Mouse (Mus musculus): Measurements from ENCODE around the gene Kdelr3.

The Kdelr3 gene

DNA sequence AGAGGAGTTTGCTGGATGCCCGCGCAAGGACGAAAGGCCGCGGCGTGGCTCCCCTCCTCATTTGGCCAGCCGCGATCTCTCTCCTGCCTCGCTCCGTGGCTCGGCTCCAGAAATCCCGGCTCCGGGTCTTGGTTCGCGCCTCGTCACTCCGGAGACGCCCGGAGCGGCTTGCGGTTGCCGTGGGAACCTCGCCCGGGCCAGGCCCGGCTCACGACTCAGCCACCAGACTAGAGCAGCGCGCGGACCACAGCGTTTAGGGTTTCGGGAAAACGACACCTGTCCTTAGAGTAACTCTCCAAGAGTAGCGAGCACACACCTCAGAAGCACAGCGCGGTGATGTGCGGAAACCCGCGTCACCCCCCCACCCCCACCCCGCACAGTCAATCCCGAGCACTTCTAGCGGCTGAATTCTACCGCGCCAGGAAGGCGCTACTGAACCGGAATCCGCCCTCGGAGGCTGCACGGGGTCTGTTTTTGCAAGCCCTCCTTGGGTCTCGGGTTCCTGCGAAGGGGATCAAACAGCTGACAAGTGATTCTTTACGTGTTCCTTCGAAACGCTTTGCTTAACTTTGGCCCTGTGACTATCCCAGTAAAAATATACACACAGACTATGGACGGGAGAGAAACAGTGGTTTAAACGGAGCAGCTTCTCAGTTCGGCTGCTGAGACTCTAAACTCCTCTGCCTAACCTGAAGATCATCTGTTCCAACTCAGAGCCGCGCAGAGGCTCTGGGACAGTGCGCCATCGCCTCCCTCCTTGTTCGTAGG lies 4.5 kb upstream of the Kdelr3 start:
- DNase-seq (ENCODE audit: low spot score in 2 of 2): peak in 1 of 2 experiments; percentile 62

DNA sequence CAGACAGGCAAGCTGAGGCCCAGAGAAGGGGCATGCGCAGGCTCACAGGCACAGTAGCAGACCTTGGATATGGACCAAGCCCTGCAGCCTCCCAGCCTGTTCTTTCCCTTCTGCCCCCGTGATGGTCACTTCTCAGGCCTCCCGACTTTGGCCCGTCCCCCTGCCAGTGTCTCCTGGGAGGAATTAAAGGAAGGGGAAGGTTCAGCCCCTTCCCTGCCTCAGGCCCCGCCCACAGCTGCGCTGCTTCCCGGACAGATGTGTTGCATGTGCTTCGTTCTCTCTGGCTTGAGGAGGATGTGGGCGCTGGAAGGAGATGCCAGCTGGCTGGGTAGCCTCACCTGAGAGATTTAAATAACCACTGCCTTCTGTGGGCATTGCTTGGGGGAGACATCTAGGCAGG lies 2.3 kb upstream of the Kdelr3 start:
- DNase-seq (ENCODE audit: low spot score in 2 of 2): no peak

DNA sequence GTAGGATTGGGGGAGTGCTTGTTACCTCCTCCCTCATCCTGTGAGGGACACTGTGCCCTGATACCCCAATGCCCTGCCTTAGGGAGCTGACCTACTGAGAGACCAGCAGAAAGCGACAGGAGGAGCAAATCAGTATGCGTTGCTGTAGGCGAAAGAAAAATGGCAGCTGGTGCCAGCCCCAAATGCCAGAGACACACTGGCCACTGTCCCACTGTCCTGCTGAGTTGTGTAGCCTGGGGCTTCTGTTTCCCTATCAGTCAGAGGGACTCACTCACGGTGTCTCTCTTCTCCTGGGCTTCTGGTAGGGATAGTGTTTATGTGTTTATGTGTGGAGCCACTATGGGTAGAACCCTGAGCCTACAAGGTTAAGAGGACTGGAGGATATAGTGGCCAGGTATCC lies 1.5 kb downstream of the Kdelr3 start:
- DNase-seq (ENCODE audit: low spot score in 2 of 2): no peak

DNA sequence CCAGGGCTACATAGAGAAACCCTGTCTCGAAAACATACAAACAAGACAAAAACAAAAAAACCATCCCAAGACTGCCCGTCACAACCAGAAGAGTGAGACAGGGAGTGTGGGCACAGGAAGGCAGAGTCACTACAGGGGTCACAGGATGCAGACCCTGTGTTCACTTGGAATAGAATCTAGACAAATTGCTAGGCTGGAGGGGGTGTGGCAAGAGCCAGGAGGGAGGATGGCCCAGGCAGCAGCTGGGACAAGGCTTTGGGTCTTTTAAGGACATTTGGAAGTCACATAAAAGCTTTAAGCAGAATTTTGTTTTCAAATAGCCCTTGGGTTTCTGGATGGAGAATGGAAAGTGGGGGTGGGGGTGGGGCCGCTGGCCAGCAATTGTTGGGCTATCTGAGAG lies 2.4 kb downstream of the Kdelr3 start:
- no peak for DNase-seq (ENCODE audit: low spot score in 2 of 2)

DNA sequence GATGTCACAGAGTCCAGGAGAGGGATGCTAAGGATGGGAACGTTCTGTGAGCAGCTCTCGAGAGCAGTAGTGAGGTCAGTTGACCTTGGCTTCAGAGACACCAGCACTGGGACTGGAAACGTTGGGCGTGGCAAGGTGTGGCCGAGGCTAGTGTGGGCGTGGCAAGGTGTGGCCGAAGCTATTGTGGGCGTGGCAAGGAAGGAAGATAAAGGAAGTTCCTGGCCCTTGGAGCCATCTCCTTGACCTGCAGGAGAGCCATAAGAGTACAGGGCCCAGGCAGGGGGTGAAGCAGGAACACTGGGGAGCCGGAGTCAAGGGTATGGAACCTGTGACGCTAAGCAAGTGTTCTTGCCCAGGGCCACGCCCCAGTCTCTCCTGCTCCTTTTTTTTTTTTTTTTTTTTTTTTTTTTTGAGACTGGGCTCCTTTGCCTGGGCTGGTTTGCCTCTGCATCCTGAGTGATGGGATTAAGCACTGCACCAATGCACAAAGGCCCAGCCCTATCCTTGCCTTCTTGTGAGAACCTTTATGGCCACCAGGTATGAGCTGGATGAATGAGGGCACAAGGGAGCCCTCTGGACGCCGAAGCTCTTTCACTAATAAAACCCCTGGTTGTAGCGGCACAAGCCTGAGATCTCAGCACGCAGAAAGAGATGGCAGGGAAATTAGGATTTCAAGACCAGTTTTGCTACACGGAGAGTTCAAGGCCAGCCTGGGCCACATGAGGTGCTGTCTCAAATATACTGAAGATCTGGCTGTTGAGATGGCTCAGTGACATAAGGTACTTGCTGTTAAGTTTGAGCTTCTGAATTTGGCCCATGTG lies 3.4 kb downstream of the Kdelr3 start:
- DNase-seq (ENCODE audit: low spot score in 2 of 2): no peak

DNA sequence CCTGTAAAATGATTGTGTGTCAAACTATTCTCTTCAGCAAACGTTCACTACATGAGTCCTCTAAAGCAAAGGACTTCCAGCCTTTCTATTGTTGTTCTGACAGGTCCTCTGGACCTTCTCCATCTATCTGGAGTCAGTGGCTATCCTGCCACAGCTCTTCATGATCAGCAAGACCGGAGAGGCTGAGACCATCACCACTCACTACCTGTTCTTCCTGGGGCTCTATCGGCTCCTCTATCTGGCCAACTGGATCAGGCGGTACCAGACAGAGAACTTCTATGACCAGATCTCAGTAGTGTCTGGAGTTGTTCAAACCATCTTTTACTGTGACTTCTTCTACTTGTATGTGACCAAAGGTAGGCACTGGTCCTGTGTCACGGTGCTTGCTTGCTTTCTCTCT lies 9.4 kb downstream of the Kdelr3 start:
- no peak for DNase-seq (ENCODE audit: low spot score in 2 of 2)

DNA sequence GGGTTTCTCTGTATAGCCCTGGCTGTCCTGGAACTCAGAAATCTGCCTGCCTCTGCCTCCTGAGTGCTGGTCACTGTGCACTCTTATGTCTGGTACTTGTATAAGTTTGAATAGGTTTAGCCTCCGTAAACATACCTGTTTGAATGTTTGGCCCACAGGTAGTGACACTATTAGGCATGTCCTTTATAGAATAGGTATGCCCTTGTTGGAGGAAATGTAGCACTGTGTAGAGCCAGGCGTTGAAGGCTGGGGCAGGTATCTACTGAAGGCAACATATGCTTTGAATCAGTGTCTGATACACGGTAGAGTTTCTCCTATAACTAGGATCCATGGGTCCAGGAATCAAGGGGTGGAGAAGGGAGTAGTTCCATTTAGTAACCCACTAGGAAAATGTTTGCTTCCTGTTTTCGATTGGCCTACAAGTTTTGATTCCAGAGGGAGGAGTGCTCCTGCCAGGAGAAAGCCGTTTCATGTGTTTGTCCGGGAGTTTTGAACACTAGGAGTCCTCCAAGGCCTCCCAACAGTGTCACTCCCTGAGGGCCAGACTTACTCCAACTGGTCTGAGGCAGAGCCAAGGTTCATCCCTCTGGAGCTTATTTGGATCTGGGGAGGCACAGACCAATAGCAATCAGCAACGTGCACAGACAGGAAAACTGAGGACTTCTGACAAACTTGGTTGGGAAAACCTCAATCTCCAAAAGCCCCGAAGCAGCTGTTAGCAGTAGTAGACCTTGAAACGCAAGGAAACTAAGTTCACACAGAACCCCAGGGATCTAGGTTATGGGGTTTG lies 10.0 kb downstream of the Kdelr3 start:
- no peak for DNase-seq (ENCODE audit: low spot score in 2 of 2)

DNA sequence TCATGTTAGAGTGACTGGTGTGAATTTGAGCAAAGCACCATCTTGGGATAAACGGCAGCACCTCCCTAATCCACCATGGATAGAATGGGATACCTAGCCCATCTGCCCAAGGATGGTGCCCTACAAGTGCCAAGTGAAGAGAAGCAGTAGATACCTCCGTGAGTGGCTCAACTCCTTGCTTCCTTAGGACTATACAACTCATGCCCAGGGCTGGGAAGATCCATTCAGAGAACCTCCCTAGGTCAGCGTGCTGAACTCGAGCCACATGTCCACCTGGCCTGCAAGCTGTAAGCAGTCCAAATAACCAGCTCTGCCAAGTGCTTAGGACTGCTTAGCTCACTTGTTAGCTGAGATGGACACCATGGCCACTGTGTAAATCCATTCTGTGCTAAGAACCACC lies 11.0 kb downstream of the Kdelr3 start:
- no peak for DNase-seq (ENCODE audit: low spot score in 2 of 2)

DNA sequence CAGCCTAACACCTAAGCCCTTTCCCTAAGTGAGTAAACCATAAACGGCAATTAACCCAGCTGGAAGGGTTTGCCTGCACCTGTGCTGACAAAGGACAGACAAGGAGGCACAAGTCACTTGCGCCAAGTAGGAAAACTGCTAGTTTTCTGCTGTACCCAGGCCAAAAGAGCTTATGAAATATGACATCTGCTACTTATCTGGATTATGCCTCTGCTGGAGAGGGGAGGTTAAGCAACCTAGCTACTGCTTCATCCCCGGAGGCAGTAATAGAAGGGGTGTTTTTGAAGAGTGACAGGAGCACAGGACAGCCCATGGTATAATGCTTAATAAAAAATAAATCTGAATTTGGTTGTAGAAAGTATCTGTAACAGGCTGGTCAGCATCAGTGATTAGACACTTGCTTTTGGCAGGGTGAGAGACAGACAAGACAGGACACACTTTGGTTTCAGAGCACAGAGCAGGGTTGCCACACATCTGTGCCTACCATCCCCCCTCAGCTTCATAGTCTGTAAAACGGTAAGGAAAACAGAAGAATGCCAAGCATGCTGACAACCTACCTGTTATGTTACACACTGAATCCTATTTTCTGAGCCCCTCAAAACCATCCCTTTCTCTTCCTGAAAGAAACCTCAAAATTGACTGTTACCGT lies 11.9 kb downstream of the Kdelr3 start:
- no peak for DNase-seq (ENCODE audit: low spot score in 2 of 2)

DNA sequence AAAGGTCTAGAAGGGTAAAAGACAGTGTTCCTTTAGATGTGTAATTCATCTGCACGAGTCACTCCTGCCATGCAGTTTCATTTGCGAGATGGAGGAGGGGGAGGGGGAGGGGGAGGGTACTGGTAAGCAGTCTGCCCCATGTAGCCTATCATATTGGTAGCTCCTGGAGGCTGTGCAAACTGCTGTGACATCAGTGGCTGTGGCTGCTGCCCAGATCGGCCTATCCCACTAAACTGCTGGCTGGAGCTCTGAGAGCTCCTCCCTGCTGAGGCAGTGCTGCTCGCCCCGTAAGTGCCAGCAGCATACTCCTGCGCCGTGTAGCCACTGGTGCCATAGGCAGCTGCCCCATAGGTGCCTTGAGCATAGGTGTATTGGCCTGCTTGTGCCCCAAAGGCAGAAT lies 13.7 kb downstream of the Kdelr3 start:
- DNase-seq (ENCODE audit: low spot score in 2 of 2): no peak

DNA sequence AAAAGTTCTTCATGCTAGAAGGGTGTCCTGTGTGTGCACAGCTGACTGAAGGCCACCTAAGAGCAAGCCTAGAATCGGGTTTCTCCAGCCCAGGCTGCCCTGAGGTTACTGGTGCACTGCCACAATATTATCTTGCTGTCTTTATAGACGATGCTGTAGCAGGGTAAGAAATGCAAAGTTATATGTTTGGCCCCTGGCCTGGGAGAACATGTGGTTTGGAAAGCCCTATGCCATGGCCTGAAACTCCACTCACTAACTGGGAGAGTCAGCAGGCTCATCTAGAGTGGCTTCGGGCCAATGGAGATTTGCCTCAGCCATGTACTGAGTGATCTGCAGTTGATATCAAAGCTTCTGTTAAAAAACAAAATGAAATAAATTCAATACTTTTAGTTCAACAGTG lies 17.6 kb downstream of the Kdelr3 start:
- no peak for DNase-seq (ENCODE audit: low spot score in 2 of 2)

DNA sequence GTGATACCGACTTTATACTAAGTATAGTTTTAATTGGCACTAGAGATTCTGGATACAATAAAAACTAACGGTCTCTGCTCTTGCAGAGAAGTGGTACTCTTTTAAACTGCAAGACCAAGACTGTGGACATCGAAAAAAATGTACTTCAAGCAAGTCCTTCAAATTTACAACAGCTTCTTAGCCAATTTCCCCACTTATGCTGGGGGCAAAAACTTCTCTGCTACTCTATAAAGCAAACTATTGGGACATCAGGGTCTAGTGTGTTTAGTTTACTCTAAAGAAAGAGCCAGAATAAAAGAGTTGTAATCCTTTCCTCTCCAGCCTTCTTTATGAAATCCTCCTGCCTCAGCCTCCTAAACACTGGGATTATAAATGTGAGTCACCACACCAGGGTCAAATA lies 27.8 kb downstream of the Kdelr3 start:
- DNase-seq (ENCODE audit: low spot score in 2 of 2): no peak

DNA sequence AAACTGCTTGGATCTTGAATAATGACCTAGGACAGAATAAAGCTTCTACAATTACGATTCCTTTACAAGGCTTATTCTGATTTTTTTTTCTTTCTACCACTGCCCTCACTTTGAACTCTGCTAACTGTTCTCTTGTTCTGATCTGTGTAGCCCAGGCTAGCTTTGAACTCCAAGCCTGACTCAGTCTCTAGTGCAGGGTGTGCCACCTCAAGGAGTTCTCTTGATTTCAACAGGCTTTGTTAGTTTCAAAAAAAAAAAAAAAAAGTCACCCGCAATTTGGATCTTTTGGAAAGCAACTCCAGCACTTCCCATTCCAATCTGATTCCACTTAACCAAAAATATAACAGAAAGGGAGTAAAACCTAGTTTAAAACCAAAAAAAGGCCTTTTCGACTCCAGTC lies 29.3 kb downstream of the Kdelr3 start:
- DNase-seq (ENCODE audit: low spot score in 2 of 2): no peak

DNA sequence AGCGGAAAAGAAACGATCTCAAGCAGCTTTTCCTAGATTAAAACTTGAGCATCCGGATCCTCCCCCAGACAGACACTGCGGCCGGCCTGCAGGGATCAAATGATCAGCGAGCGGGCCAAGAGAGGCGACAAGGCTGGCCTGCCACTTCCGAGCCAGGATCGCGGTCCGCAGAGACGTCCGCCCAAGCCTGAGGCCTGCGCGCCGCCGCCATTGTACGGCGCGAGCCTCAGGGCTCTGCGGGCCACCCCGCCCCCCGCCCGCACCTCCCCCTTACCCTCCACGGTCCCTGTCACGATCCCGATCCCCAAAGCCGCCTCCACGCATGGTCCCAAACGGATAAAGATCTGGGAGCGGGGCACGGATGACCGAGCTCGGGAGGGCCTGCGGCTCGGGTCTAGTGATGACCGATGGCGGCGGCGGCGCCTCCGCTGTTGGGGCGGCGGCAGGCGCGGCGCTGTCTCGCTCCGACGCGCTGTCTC lies 29.7 kb downstream of the Kdelr3 start:
- peak in 1 of 2 experiments; percentile 75 for DNase-seq (ENCODE audit: low spot score in 2 of 2)

DNA sequence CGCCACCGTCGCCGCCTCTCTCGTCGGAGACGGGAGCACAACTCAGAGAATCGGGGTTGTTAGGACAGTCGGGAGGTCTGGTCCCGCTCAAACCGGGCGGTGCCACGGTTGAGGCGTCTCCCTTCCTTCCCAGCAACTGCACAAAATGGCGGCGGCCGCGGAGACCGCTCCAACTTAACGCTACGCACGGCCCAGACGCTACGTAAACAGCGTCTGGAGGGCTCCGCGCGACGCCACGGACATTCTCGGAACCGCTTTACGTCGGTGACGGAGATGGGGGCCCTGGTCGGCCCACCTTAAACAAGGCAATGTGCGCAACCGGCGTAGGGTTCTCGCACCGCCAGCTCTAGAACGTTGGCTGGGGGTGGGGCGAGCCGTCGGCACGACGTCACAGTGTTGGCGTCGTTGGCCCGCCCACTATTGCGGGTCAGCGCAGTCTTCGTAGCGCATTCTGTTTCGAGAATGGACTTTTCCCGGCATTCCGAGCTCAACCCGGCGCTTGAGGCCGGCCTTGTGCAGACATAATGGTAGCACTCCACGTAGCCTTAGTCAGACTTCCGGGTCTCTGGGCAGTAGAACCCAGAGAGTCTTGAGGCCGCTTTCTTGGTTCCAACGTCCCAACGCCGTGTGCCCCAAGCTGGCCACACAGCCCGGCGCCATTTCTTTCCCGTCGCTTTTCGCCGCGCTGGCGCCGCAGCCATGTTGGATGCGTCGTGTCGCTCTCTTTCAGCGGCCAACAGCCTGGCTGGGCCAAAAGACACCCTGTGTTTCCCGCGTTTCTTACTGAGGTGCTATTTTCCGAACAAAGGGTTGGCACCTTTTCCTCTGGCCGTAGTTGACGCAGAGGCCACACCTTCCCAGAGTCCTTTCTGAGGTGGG lies 30.4 kb downstream of the Kdelr3 start, which contains the start of gene Ddx17:
TSS of gene Ddx17 (minus strand) at position 332 of the 879 bp plus-strand sequence.
- peak; percentile 98 to 99 for DNase-seq (ENCODE audit: low spot score in 2 of 2)

DNA sequence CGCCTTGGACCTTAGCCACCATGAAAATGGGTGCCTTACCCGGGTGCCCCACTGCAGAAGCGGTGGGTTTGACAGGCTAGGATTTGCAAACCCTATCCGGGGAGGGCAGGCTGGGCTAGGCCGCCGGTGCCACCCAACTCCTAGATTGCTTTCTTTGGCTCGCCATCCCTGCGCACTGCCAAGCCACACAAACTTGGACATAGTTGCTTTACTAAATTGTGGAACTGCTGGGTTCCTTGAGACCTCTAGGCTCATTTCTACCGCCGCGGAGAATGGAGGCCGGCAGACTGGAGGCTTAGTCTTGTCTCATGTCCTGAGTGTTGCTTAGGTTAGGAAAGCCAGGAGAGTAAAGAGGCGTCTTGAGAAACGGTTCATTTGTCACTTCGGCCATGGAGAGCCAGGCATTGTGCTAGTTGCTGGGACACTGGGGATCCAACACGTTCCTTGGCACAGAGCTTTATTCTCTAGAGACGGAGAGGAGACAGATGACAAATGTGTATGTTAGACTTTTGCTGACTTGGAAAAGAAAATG lies 31.1 kb downstream of the Kdelr3 start:
- no peak for DNase-seq (ENCODE audit: low spot score in 2 of 2)

DNA sequence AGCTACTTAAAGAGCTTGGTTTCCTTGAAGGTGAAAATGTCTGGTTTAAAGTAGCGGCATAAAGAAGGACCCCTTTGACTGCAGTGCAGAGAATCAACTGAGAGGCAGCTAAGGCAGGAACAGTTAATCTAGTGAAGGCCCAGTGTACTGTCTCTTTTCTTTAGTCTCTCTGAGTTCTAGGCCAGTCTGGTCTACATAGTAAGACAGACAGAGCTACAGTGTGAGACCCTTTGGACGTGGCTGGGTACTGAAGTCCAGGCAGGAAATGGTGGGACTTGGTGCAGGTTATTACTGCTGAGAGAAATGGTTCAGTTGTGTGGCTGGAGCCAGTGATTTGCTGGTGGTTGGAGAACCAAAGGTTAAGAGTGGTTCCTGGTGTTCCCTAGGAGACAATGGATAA lies 32.0 kb downstream of the Kdelr3 start:
- DNase-seq (ENCODE audit: low spot score in 2 of 2): no peak

DNA sequence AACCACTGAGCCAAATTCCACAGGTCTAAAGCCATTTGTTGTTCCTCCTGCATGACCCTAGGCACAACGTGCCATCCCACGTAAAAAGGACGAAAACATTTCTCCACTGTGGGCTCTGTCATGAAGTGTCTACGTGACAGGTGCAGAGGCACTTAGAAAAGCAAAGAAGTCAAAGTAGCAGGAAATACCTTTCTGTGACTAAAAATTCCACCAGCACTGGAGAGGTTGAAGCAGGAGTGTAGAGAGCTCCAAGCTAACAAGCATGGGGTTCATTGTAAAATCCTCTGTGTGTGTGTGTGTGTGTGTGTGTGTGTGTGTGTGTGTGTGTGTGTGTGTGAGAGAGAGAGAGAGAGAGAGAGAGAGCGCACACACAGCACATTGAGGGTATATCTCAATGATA lies 36.4 kb downstream of the Kdelr3 start:
- DNase-seq (ENCODE audit: low spot score in 2 of 2): no peak

DNA sequence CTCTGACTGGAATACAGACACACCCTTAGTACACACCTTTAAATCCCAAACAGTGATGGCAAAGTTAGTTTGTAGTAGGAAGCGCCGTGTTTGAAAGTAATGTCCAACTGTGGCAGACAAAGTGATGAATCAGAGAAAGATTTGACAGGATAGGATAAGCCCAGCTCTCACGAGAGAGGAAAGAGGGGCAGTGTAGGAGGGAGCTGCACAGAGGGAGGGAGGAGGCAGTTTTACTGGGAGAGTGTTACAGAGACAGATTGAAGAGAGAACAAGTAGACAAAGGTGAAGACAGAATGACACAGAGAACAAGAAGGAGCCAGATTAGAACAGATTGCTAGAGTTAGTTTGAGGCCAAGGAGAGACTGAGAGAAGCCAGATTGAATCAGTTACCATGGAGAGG lies 43.4 kb downstream of the Kdelr3 start:
- DNase-seq (ENCODE audit: low spot score in 2 of 2): no peak

DNA sequence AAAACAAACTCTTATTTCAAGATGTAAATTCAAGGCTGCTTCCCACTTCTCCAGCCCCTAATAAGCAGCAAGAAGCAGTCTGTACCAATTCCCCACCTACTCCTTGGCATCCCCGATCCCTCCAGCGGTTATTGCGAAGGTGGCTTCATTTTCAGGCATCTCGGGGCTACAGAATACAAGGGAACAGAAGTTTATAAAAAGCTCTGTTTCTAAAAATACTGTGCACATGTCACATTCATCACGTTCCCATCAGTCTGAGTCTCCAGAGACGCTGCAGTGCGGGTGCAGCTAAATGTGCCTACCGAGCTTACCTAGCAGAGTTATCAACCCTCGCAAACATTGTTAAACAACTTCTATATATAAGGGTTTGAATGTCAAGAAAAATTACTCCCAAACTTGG lies 46.2 kb downstream of the Kdelr3 start:
- DNase-seq (ENCODE audit: low spot score in 2 of 2): no peak
